Mouse (Mus musculus): ENCODE results near the gene Ypel2.

Gene Ypel2

GRCm38 (mm10) chr11:86892996-86893670, 100.4 kb downstream of the Ypel2 start:
- no peak for DNase-seq
